Mouse (Mus musculus) lung, adult 2 months (tissue): Measurements from ENCODE around the gene Eva1b.

Source experiments
- CTCF ChIP-seq: fragments of 200-500 bp; IDR thresholded peaks from 2 replicates; pipeline ENCODE4 v1.5.1; 2011; ENCODE audit warnings: mild to moderate bottlenecking, low read length, control low read depth; ENCODE audit not compliant: insufficient read depth
- POLR2A ChIP-seq: fragments of 200-500 bp; IDR thresholded peaks from 2 replicates; pipeline ENCODE4 v1.6.1; 2011; ENCODE audit warnings: low read depth, mild to moderate bottlenecking, control low read depth, low read length, borderline replicate concordance; ENCODE audit errors: extremely low read depth

DNA sequence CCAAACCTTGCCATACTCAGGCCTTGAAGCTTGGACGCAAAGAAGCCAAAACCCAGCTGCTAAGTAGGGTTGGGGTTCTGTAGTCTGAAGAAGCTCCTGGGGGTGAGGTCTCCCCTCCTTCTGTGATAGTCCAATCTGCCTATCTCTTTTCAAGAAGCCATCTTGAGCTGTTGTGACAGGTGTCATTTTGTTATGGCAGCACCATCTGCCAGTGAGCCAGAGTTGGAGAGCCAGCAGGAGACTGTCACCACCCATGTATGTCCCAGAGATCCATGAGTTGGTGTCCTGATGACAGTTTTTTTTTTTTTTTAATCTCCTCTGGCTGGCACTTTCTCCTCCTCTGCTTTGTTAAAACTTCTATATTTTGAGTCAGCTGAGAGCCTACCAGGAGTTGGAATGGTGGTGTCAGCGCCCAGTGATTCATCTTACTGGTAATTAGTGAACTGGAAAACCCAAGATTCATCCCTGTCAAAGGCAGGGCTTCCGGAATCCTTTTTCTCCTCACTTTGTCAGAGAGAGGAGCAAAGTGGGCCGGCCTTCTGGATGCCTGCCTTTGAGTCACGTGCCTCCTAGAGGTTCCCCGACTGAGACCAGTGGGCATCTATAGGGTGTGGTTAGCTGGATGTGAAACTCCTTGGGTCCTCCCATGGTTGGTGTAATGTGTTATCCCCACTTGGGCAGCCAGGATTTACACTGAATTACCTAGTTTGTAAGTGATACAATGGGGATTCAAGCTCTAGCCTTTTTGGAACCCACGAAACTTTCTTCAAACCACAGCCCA lies 45.3 kb upstream of the Eva1b start:
- TF ChIP-seq POLR2A (no peak), CTCF (no peak)
